In the genomic region with DNA sequence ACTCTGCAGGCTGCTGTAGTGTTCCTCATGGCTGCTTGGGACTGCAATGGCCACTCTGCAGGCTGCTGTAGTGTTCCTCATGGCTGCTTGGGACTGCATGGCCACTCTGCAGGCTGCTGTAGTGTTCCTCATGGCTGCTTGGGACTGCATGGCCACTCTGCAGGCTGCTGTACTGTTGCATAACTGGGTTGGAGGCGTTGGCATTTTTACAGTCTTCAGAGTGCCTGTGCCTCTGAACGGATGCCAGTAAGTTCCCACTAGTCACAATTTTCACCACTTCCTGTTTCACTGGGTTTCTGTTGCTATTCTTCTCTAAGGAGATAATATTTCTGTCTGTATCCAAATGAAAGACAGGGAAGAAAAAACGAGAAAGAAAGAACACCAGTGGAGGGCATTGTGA, we compare ENCODE assay signal across 8 mouse cellular contexts. TPM values are rescaled to one million over a fixed set of nuclear protein-coding genes. Genes with fewer than 3 reads are reported as not detected.
DNase-seq lines count a peak whose midpoint lies in the region; ATAC-seq and TF ChIP-seq lines count a peak whose summit lies in the region.
"Not testable (repeated sequence)": the region's sequence is repeated elsewhere in the genome, so short reads cannot be mapped to it uniquely, and the experiment has no call there.

No protein-coding gene starts in this region.

- H3K4me3 ChIP-seq in embryonic facial prominence, embryonic 15.5 days (replicated peaks); heart, embryonic 16.5 days (ENCODE audit: low read length); lung, embryonic 14.5 days (ENCODE audit: low read depth, low read length); myocyte: not testable (repeated sequence)

- H3K27ac ChIP-seq in embryonic facial prominence, embryonic 15.5 days (replicated peaks): peak overlapping the region; percentile 51; the same call in 1 of the 2 replicates
- H3K27ac ChIP-seq in heart, embryonic 16.5 days (ENCODE audit: low read length): not testable (repeated sequence)
- peak overlapping the region; percentile 42; the same call in 1 of the 2 replicates for H3K27ac ChIP-seq in lung, embryonic 14.5 days (ENCODE audit: low read depth)

- H3K4me1 ChIP-seq in embryonic facial prominence, embryonic 15.5 days; heart, embryonic 16.5 days (ENCODE audit: control insufficient read depth, insufficient read depth, low read length); lung, embryonic 14.5 days (ENCODE audit: insufficient read depth): not testable (repeated sequence)

- ATAC-seq in embryonic facial prominence, embryonic 15.5 days (ENCODE audit: insufficient number of reproducible peaks, low FRiP score, low TSS enrichment, low read depth): not testable (repeated sequence)
- ATAC-seq in heart, embryonic 16.5 days (replicated peaks; ENCODE audit: extremely low read depth, insufficient read depth, low FRiP score): 0 out of 2 replicates have a peak, but pooled peaks have one; percentile 18
- peak; percentile 68; the same call in 1 of the 2 replicates for ATAC-seq in lung, embryonic 14.5 days (ENCODE audit: insufficient read depth)

- not testable (repeated sequence) for H3K27me3 ChIP-seq in embryonic facial prominence, embryonic 15.5 days; heart, embryonic 16.5 days (ENCODE audit: control insufficient read depth, insufficient read depth, low read length); lung, embryonic 14.5 days (ENCODE audit: insufficient read depth, low read length); myocyte (ENCODE audit: control insufficient read depth, insufficient read depth, insufficient read length)

- not testable (repeated sequence) for H3K9me3 ChIP-seq in embryonic facial prominence, embryonic 15.5 days (replicated peaks); heart, embryonic 16.5 days (replicated peaks; ENCODE audit: control insufficient read depth, low read length); lung, embryonic 14.5 days (ENCODE audit: low read depth, low read length)

- not testable (repeated sequence) for TF ChIP-seq CTCF in lung, embryonic 14.5 days (IDR thresholded peaks at IDR 0.05; ENCODE audit: low read depth)

- H3K36me3 ChIP-seq in embryonic facial prominence, embryonic 15.5 days; heart, embryonic 16.5 days (ENCODE audit: control insufficient read depth, insufficient read depth); lung, embryonic 14.5 days (ENCODE audit: insufficient read depth); myocyte (ENCODE audit: control insufficient read depth, insufficient read depth): not testable (repeated sequence)

- peaks cover 18% of the 10 kb centered on the region for H3K79me2 ChIP-seq in myocyte (ENCODE audit: control insufficient read depth, insufficient read depth)

- peak; percentile 62 for DNase-seq in CD4-positive, CD25-positive, alpha-beta regulatory T cell, adult 2 months (ENCODE audit: low read depth, low spot score)
- peak; percentile 92 for DNase-seq in brain, adult 2 months (ENCODE audit: low read depth, low spot score)
- peak; percentile 25 to 71 for DNase-seq in layer of hippocampus, adult 18-20 months (ENCODE audit: low spot score in 2 of 2)
- DNase-seq in lung, embryonic 14.5 days: peak; percentile 83
- peak; percentile 75 for DNase-seq in thymus, postnatal 0 days (ENCODE audit: low spot score)

- 28% methylated on average over 3 of the region's 3 CpGs for WGBS in embryonic facial prominence, embryonic 15.5 days
- 17% methylated on average over 3 of the region's 3 CpGs for WGBS in heart, embryonic 16.5 days
- WGBS in lung, embryonic 14.5 days: 30% methylated on average over 3 of the region's 3 CpGs

- H3K9ac ChIP-seq in embryonic facial prominence, embryonic 15.5 days; heart, embryonic 16.5 days (ENCODE audit: low read length); lung, embryonic 14.5 days: not testable (repeated sequence)

- not testable (repeated sequence) for H3K4me2 ChIP-seq in embryonic facial prominence, embryonic 15.5 days (replicated peaks); heart, embryonic 16.5 days (ENCODE audit: low read depth, low read length); lung, embryonic 14.5 days
- H3K4me2 ChIP-seq in myocyte (ENCODE audit: low read depth): peak overlapping the region; percentile 72

- not testable (repeated sequence) for TF ChIP-seq POLR2A in myocyte (IDR thresholded peaks at IDR 0.05; ENCODE audit: insufficient read length, low read depth)

- not testable (repeated sequence) for H3ac ChIP-seq in myocyte (ENCODE audit: control insufficient read depth, insufficient read length)

TF ChIP-seq in myocyte, 11 proteins besides CTCF, POLR2A, EP300 and RAD21:
- TF ChIP-seq CEBPB (IDR thresholded peaks at IDR 0.05; ENCODE audit: insufficient read depth, poor library complexity, severe bottlenecking): peak; percentile 73

RNA-seq across cellular contexts. Expression of a gene that starts 31.5 kb away (rescaled TPM):
- polyA plus RNA-seq in embryonic facial prominence, embryonic 15.5 days (2015; fragmentation: Nextera tagmentation; extraction: Ambion mirVana): 7.4 and 7.6 TPM in 2 replicates
- polyA plus RNA-seq in heart, embryonic 16.5 days (2015; fragmentation: Nextera tagmentation; extraction: Ambion mirVana): 1.7 and 2.0 TPM in 2 replicates
- total RNA-seq in layer of hippocampus, adult 18-20 months (2021): 10 to 100 TPM; 28.8 to 32.3 TPM
- 3.8 and 5.3 TPM in 2 replicates for polyA plus RNA-seq in lung, embryonic 14.5 days (2014; fragmentation: Nextera tagmentation; extraction: Ambion mirVana)
- polyA plus RNA-seq in myocyte (2012; fragmentation: generic; extraction: Trizol): 3.0 TPM
- polyA plus RNA-seq in thymus, postnatal 0 days (2015; fragmentation: Nextera tagmentation; extraction: Ambion mirVana): 0.75 and 1.4 TPM in 2 replicates

RNA-seq across cellular contexts. Expression of a gene that starts 58.9 kb away (rescaled TPM):
- polyA plus RNA-seq in embryonic facial prominence, embryonic 15.5 days (2015; fragmentation: Nextera tagmentation; extraction: Ambion mirVana): 34.7 and 39.1 TPM in 2 replicates
- 20.0 and 22.9 TPM in 2 replicates for polyA plus RNA-seq in heart, embryonic 16.5 days (2015; fragmentation: Nextera tagmentation; extraction: Ambion mirVana)
- 10 to 100 TPM; 51.1 to 60.1 TPM for total RNA-seq in layer of hippocampus, adult 18-20 months (2021)
- polyA plus RNA-seq in lung, embryonic 14.5 days (2014; fragmentation: Nextera tagmentation; extraction: Ambion mirVana): 51.0 and 51.2 TPM in 2 replicates
- 26.2 TPM for polyA plus RNA-seq in myocyte (2012; fragmentation: generic; extraction: Trizol)
- polyA plus RNA-seq in thymus, postnatal 0 days (2015; fragmentation: Nextera tagmentation; extraction: Ambion mirVana): 48.6 and 52.5 TPM in 2 replicates
